In genomic region chr11:61193392-61193791, GRCm38 (mm10) we compare ENCODE assay signal across 8 mouse cellular contexts. TPM values are rescaled to one million over a fixed set of nuclear protein-coding genes. Genes with fewer than 3 reads are reported as not detected.
DNase-seq lines count a peak whose midpoint lies in the region; ATAC-seq and TF ChIP-seq lines count a peak whose summit lies in the region.

No protein-coding gene starts in this region.

- H3K9ac ChIP-seq in kidney, embryonic 14.5 days (ENCODE audit: low read depth, low read length): no peak overlapping the region
- no peak overlapping the region for H3K9ac ChIP-seq in liver, embryonic 11.5 days (ENCODE audit: low read depth, low read length)

- H3K4me2 ChIP-seq in kidney, embryonic 14.5 days (replicated peaks; ENCODE audit: low read depth, low read length): no peak overlapping the region
- no peak overlapping the region for H3K4me2 ChIP-seq in liver, embryonic 11.5 days

- no peak overlapping the region for H3K27ac ChIP-seq in kidney, embryonic 14.5 days (ENCODE audit: low read depth, low read length)
- no peak overlapping the region for H3K27ac ChIP-seq in liver, embryonic 11.5 days (ENCODE audit: low read depth, low read length)
- no peak overlapping the region for H3K27ac ChIP-seq in thymus, adult 2 months (ENCODE audit: control insufficient read depth, insufficient read depth, low read length)

- 0 out of 2 replicates have a peak, but pooled peaks cover 4% of the 10 kb centered on the region for H3K27me3 ChIP-seq in kidney, embryonic 14.5 days (ENCODE audit: control insufficient read depth, insufficient read depth, low read length)
- 0 out of 2 replicates have a peak, but pooled peaks cover 3% of the 10 kb centered on the region for H3K27me3 ChIP-seq in liver, embryonic 11.5 days (replicated peaks; ENCODE audit: control insufficient read depth, insufficient read depth, low read length)
- H3K27me3 ChIP-seq in thymus, adult 2 months (ENCODE audit: control insufficient read depth, insufficient read depth, low read length): no peaks in the 10 kb centered on the region

- ATAC-seq in granulocyte monocyte progenitor cell, adult 5-6 weeks (replicated peaks; ENCODE audit: poor library complexity, severe bottlenecking): peak; percentile 85
- peak; percentile 81; the same call in 1 of the 2 replicates for ATAC-seq in kidney, embryonic 14.5 days (ENCODE audit: low FRiP score, low TSS enrichment)
- no peak for ATAC-seq in liver, embryonic 11.5 days (replicated peaks; ENCODE audit: low FRiP score)

- no peak overlapping the region for H3K4me3 ChIP-seq in kidney, embryonic 14.5 days (ENCODE audit: low read length)
- no peak overlapping the region for H3K4me3 ChIP-seq in liver, embryonic 11.5 days (ENCODE audit: low read depth, low read length)
- no peak overlapping the region for H3K4me3 ChIP-seq in thymus, adult 2 months (ENCODE audit: control insufficient read depth, insufficient read depth, low read length)

- H3K36me3 ChIP-seq in kidney, embryonic 14.5 days (ENCODE audit: control insufficient read depth, insufficient read depth, low read length): no peaks in the 10 kb centered on the region
- no peaks in the 10 kb centered on the region for H3K36me3 ChIP-seq in liver, embryonic 11.5 days (ENCODE audit: control insufficient read depth, insufficient read depth, low read length)
- H3K36me3 ChIP-seq in thymus, adult 2 months (ENCODE audit: control insufficient read depth, insufficient read depth, low read length): no peaks in the 10 kb centered on the region

- WGBS in kidney, embryonic 14.5 days: 12% methylated on average over 9 of the region's 9 CpGs
- 7% methylated on average over 9 of the region's 9 CpGs for WGBS in liver, embryonic 11.5 days
- WGBS in thymus, adult 2 months: 2% methylated on average over 9 of the region's 9 CpGs

- H3K9me3 ChIP-seq in kidney, embryonic 14.5 days (ENCODE audit: control insufficient read depth, low read length): no peaks in the 10 kb centered on the region
- no peaks in the 10 kb centered on the region for H3K9me3 ChIP-seq in liver, embryonic 11.5 days (ENCODE audit: control insufficient read depth, low read length)

- peak; percentile 87 for TF ChIP-seq CTCF in thymus, adult 2 months (IDR thresholded peaks at IDR 0.05; ENCODE audit: borderline replicate concordance, control insufficient read depth, extremely low read depth, insufficient read depth, low read length, poor library complexity)

- peak; percentile 78 to 79 for DNase-seq in B cell, adult 2 months
- peak; percentile 84 for DNase-seq in ZHBTc4 (ENCODE audit: low read depth, low spot score)
- DNase-seq in cerebellum, postnatal 36 days: peak; percentile 88 to 91
- DNase-seq in liver, embryonic 11.5 days (ENCODE audit: low spot score): peak; percentile 68
- peak; percentile 48 for DNase-seq in ovary, adult 18-20 months (ENCODE audit: low spot score)
- DNase-seq in thymus, adult 2 months: peak; percentile 76

- no peak for TF ChIP-seq POLR2A in thymus, adult 2 months (IDR thresholded peaks at IDR 0.05; ENCODE audit: control insufficient read depth, extremely low read depth, insufficient read depth, low read length, poor library complexity)

- no peaks in the 10 kb centered on the region for H3K4me1 ChIP-seq in kidney, embryonic 14.5 days (ENCODE audit: control insufficient read depth, insufficient read depth, low read length)
- no peaks in the 10 kb centered on the region for H3K4me1 ChIP-seq in liver, embryonic 11.5 days (replicated peaks; ENCODE audit: control insufficient read depth, insufficient read depth, low read length)
- no peaks in the 10 kb centered on the region for H3K4me1 ChIP-seq in thymus, adult 2 months (replicated peaks; ENCODE audit: control insufficient read depth, insufficient read depth, low read length)

RNA-seq across cellular contexts. Expression of gene Aldh3a1, which starts 13.9 kb away (rescaled TPM):
- total RNA-seq in granulocyte monocyte progenitor cell, adult 5-6 weeks (2014; fragmentation: Nextera tagmentation): not detected in 2 replicates
- not detected in 2 replicates for total RNA-seq in granulocyte monocyte progenitor cell, adult 5-6 weeks (2017)
- polyA plus RNA-seq in kidney, embryonic 14.5 days (2014; fragmentation: Nextera tagmentation; extraction: Ambion mirVana): not detected in 2 replicates
- polyA plus RNA-seq in liver, embryonic 11.5 days (2014; fragmentation: Nextera tagmentation; extraction: Ambion mirVana): not detected in 2 replicates
- polyA plus RNA-seq in thymus, adult 2 months (2012; rRNA removed): 1.4 and 1.6 TPM in 2 replicates

RNA-seq across cellular contexts. Expression of gene Usp22, which starts 18.5 kb away (rescaled TPM):
- total RNA-seq in granulocyte monocyte progenitor cell, adult 5-6 weeks (2014; fragmentation: Nextera tagmentation): 23.3 and 34.2 TPM in 2 replicates
- total RNA-seq in granulocyte monocyte progenitor cell, adult 5-6 weeks (2017): 52.4 and 63.5 TPM in 2 replicates
- 96.9 and 182 TPM in 2 replicates for polyA plus RNA-seq in kidney, embryonic 14.5 days (2014; fragmentation: Nextera tagmentation; extraction: Ambion mirVana)
- 60.1 and 69.7 TPM in 2 replicates for polyA plus RNA-seq in liver, embryonic 11.5 days (2014; fragmentation: Nextera tagmentation; extraction: Ambion mirVana)
- 57.5 and 68.6 TPM in 2 replicates for polyA plus RNA-seq in thymus, adult 2 months (2012; rRNA removed)
